Mouse (Mus musculus) cortical plate, adult 2 months (tissue): ENCODE results near the gene Gm19426.
A peak's percentile ranks its signal among the peaks of the same experiment; 100 is the strongest.

Experiments
- CTCF ChIP-seq: fragments of 200-500 bp; IDR thresholded peaks from 2 replicates; pipeline ENCODE4 v1.5.1; 2011; ENCODE audit warnings: mild to moderate bottlenecking, control low read depth, low read length; ENCODE audit not compliant: insufficient read depth; ENCODE audit errors: extremely low read depth
- POLR2A ChIP-seq: fragments of 200-500 bp; IDR thresholded peaks from 2 replicates; pipeline ENCODE4 v1.6.1; 2011; ENCODE audit warnings: mild to moderate bottlenecking, low read length, control low read depth; ENCODE audit not compliant: insufficient read depth; ENCODE audit errors: extremely low read depth

GRCm38 (mm10) chr2:84742451-84743283 lies 788 bp downstream of the Gm19426 start:
- TF ChIP-seq CTCF (no peak), POLR2A (0 out of 2 replicates have a peak, but pooled peaks have one; percentile 4)
